Mouse (Mus musculus) heart, adult 11 months (tissue): ENCODE measurements around the gene Wfikkn1.
A peak's percentile ranks its signal among the peaks of the same experiment; 100 is the strongest.

ENCODE experiments used
- DNase-seq: peaks from one replicate; pipeline ENCODE4 v3.0.0; 2022

Gene Wfikkn1

GRCm38 (mm10) chr17:25835816-25836215 lies 44.8 kb downstream of the Wfikkn1 start:
- peak; percentile 96 for DNase-seq

GRCm38 (mm10) chr17:25835301-25835700 lies 45.4 kb downstream of the Wfikkn1 start:
- DNase-seq, result peak; percentile 96

- DNase-seq, result peak; percentile 97
Measured at GRCm38 (mm10) chr17:25834595-25835222, 45.9 kb downstream of the Wfikkn1 start.

GRCm38 (mm10) chr17:25833961-25834594 lies 46.6 kb downstream of the Wfikkn1 start:
- DNase-seq, result peak; percentile 96

GRCm38 (mm10) chr17:25833291-25833663 lies 47.4 kb downstream of the Wfikkn1 start, which contains the start of gene Stub1:
Gene Stub1, minus strand, starts transcription at chr17:25833404.
- DNase-seq, result peak; percentile 99

- DNase-seq, result peak; percentile 100
Measured at GRCm38 (mm10) chr17:25832436-25833290, 48.0 kb downstream of the Wfikkn1 start.

GRCm38 (mm10) chr17:25831451-25832281 lies 49.0 kb downstream of the Wfikkn1 start:
- DNase-seq, result peak; percentile 96

- peak; percentile 95 for DNase-seq
Measured at GRCm38 (mm10) chr17:25830806-25831431, 49.7 kb downstream of the Wfikkn1 start.

GRCm38 (mm10) chr17:25830200-25830753 lies 50.4 kb downstream of the Wfikkn1 start:
- peak; percentile 92 for DNase-seq

GRCm38 (mm10) chr17:25829558-25830017 lies 51.1 kb downstream of the Wfikkn1 start:
- peak; percentile 94 for DNase-seq

GRCm38 (mm10) chr17:25828712-25829557 lies 51.7 kb downstream of the Wfikkn1 start, which contains the start of gene Jmjd8:
Gene Jmjd8, plus strand, starts transcription at chr17:25828867.
- peak; percentile 98 for DNase-seq

- DNase-seq, result no peak
Measured at GRCm38 (mm10) chr17:25828223-25828594, 52.4 kb downstream of the Wfikkn1 start.
